Mouse (Mus musculus): ENCODE results near the gene Lat. TPM values are rescaled to one million over a fixed set of nuclear protein-coding genes. Genes with fewer than 3 reads are reported as not detected.

The Lat gene
- total and polyA plus RNA-seq, 3 experiments: 0.62 to 1.2 TPM; not detected in 1

- no peak for TF ChIP-seq RCOR1 (IDR thresholded peaks at IDR 0.05; ENCODE audit: low read depth, low read length)
Observed at GRCm38 (mm10) chr7:126359049-126359448, 10.3 kb downstream of the Lat start (continued).

GRCm38 (mm10) chr7:126358413-126358812 lies 11.0 kb downstream of the Lat start:
- no peak for TF ChIP-seq BHLHE40 (IDR thresholded peaks at IDR 0.05; ENCODE audit: borderline replicate concordance, low read depth, low read length)
- TF ChIP-seq RAD21 (IDR thresholded peaks at IDR 0.05; ENCODE audit: low read depth, low read length): no peak
- no peak for TF ChIP-seq ELF1 (IDR thresholded peaks at IDR 0.05; ENCODE audit: low read depth, low read length)
- no peak for TF ChIP-seq POLR2A (IDR thresholded peaks at IDR 0.05; ENCODE audit: control insufficient read depth in 1 of 2, insufficient read depth in 1 of 2, low read depth in 1 of 2, low read length in 2 of 2, poor library complexity in 1 of 2)
- TF ChIP-seq NELFE (IDR thresholded peaks at IDR 0.05; ENCODE audit: low read depth, low read length): 0 out of 2 replicates have a peak, but pooled peaks have one; percentile 16
- no peak for TF ChIP-seq E2F4 (IDR thresholded peaks at IDR 0.05; ENCODE audit: borderline replicate concordance, low read depth, low read length)
- no peaks in the 10 kb centered on the region; the same call in 1 of the 2 replicates for H3K79me2 ChIP-seq (ENCODE audit: control insufficient read depth, insufficient read depth, low read length, poor library complexity)
- no peaks in the 10 kb centered on the region for H3K27me3 ChIP-seq (ENCODE audit: control insufficient read depth in 1 of 2, insufficient read depth in 2 of 2, low read length in 2 of 2)
- DNase-seq (ENCODE audit: low read depth, low spot score): peak; percentile 29
- H3K27ac ChIP-seq (ENCODE audit: control insufficient read depth, low read depth, low read length): peak overlapping the region; percentile 99
- peaks cover 0 to 21% of the 10 kb centered on the region in 2 experiments; a peak in 2 of 4 replicates for H3K36me3 ChIP-seq (ENCODE audit: control insufficient read depth in 1 of 2, insufficient read depth in 2 of 2, low read length in 2 of 2)
- H3K4me3 ChIP-seq (ENCODE audit: control insufficient read depth in 1 of 2, insufficient read depth in 1 of 2, low read depth in 2 of 2, low read length in 2 of 2): no peak overlapping the region
- no peaks in the 10 kb centered on the region for H3K9me3 ChIP-seq (replicated peaks; ENCODE audit: insufficient read depth, low read length)
- H3K9ac ChIP-seq (ENCODE audit: control insufficient read depth, low read depth, low read length, poor library complexity, severe bottlenecking): peak overlapping the region; percentile 61
- H3K4me1 ChIP-seq (ENCODE audit: control insufficient read depth in 1 of 2, insufficient read depth in 2 of 2, low read length in 2 of 2): peaks cover 5 to 37% of the 10 kb centered on the region in 2 experiments

DNA sequence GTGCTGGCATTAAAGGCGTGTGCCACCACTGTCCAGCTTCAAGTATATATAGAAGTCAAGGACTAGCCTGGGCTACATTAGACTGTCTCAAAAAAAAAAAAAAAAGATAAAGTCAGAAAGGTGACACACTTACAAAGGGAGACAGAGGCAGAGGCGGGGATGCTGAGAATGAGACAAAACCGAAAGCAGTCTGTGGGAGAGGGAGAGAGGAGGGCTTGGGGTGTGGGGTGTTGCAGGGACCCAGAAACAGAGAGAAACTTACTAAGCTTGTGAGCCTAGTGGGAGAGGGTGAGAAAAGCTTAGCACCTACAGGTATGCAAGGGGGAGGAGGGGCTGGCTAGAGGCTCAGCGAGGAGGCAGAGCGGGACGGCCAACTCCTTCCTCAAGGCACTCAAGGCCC lies 11.5 kb downstream of the Lat start:
- no peaks in the 10 kb centered on the region for H3K27me3 ChIP-seq (ENCODE audit: control insufficient read depth in 1 of 2, insufficient read depth in 2 of 2, low read length in 2 of 2)
- H3K4me3 ChIP-seq (ENCODE audit: control insufficient read depth in 1 of 2, insufficient read depth in 1 of 2, low read depth in 2 of 2, low read length in 2 of 2): no peak overlapping the region
- H3K79me2 ChIP-seq (ENCODE audit: control insufficient read depth, insufficient read depth, low read length, poor library complexity): no peaks in the 10 kb centered on the region; the same call in 1 of the 2 replicates
- TF ChIP-seq ETS1 (IDR thresholded peaks at IDR 0.05; ENCODE audit: low read depth, low read length) (no peak), USF2 (IDR thresholded peaks at IDR 0.05; ENCODE audit: borderline replicate concordance in 1 of 2, insufficient read depth in 1 of 2, low read depth in 1 of 2, low read length in 2 of 2) (no peak), SMC3 (IDR thresholded peaks at IDR 0.05; ENCODE audit: low read depth, low read length) (no peak), MYC (IDR thresholded peaks at IDR 0.05; ENCODE audit: low read depth, low read length) (no peak), NELFE (IDR thresholded peaks at IDR 0.05; ENCODE audit: low read depth, low read length) (no peak), JUND (IDR thresholded peaks at IDR 0.05; ENCODE audit: low read depth, low read length) (no peak)
- no peak for DNase-seq (ENCODE audit: low read depth, low spot score)
- H3K9ac ChIP-seq (ENCODE audit: control insufficient read depth, low read depth, low read length, poor library complexity, severe bottlenecking): peak overlapping the region; percentile 61
- H3K36me3 ChIP-seq (ENCODE audit: control insufficient read depth in 1 of 2, insufficient read depth in 2 of 2, low read length in 2 of 2): peaks cover 0 to 21% of the 10 kb centered on the region in 2 experiments; a peak in 2 of 4 replicates
- no peaks in the 10 kb centered on the region for H3K9me3 ChIP-seq (replicated peaks; ENCODE audit: insufficient read depth, low read length)
- H3K27ac ChIP-seq (ENCODE audit: control insufficient read depth, low read depth, low read length): peak overlapping the region; percentile 99
- peaks cover 5 to 37% of the 10 kb centered on the region in 2 experiments for H3K4me1 ChIP-seq (ENCODE audit: control insufficient read depth in 1 of 2, insufficient read depth in 2 of 2, low read length in 2 of 2)
